Mouse (Mus musculus) spleen, adult 2 months (tissue): ENCODE results near the gene Alg5. TPM values are rescaled to one million over a fixed set of nuclear protein-coding genes. Genes with fewer than 3 reads are reported as not detected.

Experiments
- DNase-seq, 2 experiments: peaks; one replicate each; pipeline versions ENCODE4 v3.0.0 to v3.0.0-alpha.2; 2012 to 2021; ENCODE audit warnings: low spot score in 2 of 2, low read depth in 1 of 2
- H3K27ac ChIP-seq: fragments of 200-500 bp; 2 replicates; pipeline ENCODE4 v1.5.1; 2012; ENCODE audit warnings: low read length, inconsistent platforms; ENCODE audit not compliant: insufficient read depth
- H3K27me3 ChIP-seq: fragments of 200-500 bp; 2 replicates; pipeline ENCODE4 v1.6.1; 2012; ENCODE audit warnings: mild to moderate bottlenecking, moderate library complexity, low read length, inconsistent platforms; ENCODE audit not compliant: control insufficient read depth, insufficient read depth
- H3K36me3 ChIP-seq: fragments of 200-500 bp; 2 replicates; pipeline ENCODE4 v1.6.1; 2012; ENCODE audit warnings: mild to moderate bottlenecking, low read length, inconsistent platforms; ENCODE audit not compliant: control insufficient read depth, insufficient read depth
- H3K4me1 ChIP-seq: fragments of 200-500 bp; 2 replicates; pipeline ENCODE4 v1.6.1; 2011; ENCODE audit warnings: inconsistent platforms; ENCODE audit not compliant: control insufficient read depth, insufficient read depth, insufficient read length
- H3K4me3 ChIP-seq: fragments of 200-500 bp; 2 replicates; pipeline ENCODE4 v1.5.1; 2011; ENCODE audit warnings: mild to moderate bottlenecking, inconsistent platforms; ENCODE audit not compliant: insufficient read depth, insufficient read length; ENCODE audit errors: extremely low read depth
- CTCF ChIP-seq: fragments of 200-500 bp; IDR thresholded peaks from 2 replicates; pipeline ENCODE4 v1.5.1; 2011; ENCODE audit warnings: mild to moderate bottlenecking, inconsistent platforms; ENCODE audit not compliant: insufficient read depth, insufficient read length, insufficient replicate concordance; ENCODE audit errors: extremely low read depth
- POLR2A ChIP-seq: fragments of 200-500 bp; IDR thresholded peaks from 2 replicates; pipeline ENCODE4 v1.6.1; 2011; ENCODE audit warnings: low read depth, low read length, inconsistent platforms
- WGBS: fragments of 180-500 bp; shearing (Covaris S2); methylation state at CpG from one replicate; pipeline ENCODE4 v1.1.7; 2018; 5-methylcytosine and 5-hydroxymethylcytosine counted together
- polyA plus RNA-seq: library from polyadenylated mRNA; depleted of rRNA; stranded (reverse); fragments of >200 nt; gene quantifications from 2 replicates; pipeline ENCODE4 v1.2.3, GENCODE M21; 2012

Alg5 gene
- polyA plus RNA-seq, 1 experiment = 7.6 TPM

- Histone ChIP-seq H3K4me1 (no peaks in the 10 kb centered on the region), H3K27me3 (no peaks in the 10 kb centered on the region), H3K27ac (no peak overlapping the region), H3K36me3 (no peaks in the 10 kb centered on the region), H3K4me3 (no peak overlapping the region)
- no peak for TF ChIP-seq CTCF
- TF ChIP-seq POLR2A = no peak
- DNase-seq = no peak
- WGBS = 92% methylated on average over 5 of the region's 5 CpGs
Observed at GRCm38 (mm10) chr3:54766811-54767210, 31.5 kb downstream of the Alg5 start.

- no peaks in the 10 kb centered on the region for H3K27me3 ChIP-seq
- no peak overlapping the region for H3K4me3 ChIP-seq
- H3K27ac ChIP-seq = no peak overlapping the region
- no peaks in the 10 kb centered on the region for H3K4me1 ChIP-seq
- TF ChIP-seq CTCF (no peak), POLR2A (no peak)
- no peak for DNase-seq
- no peaks in the 10 kb centered on the region for H3K36me3 ChIP-seq
- WGBS = 81% methylated on average over 8 of the region's 8 CpGs
Observed at GRCm38 (mm10) chr3:54768592-54768991, 33.3 kb downstream of the Alg5 start.

GRCm38 (mm10) chr3:54769349-54770275 lies 34.3 kb downstream of the Alg5 start:
- no peak for DNase-seq
- no peak overlapping the region for H3K27ac ChIP-seq
- no peaks in the 10 kb centered on the region for H3K36me3 ChIP-seq
- H3K27me3 ChIP-seq = no peaks in the 10 kb centered on the region
- no peaks in the 10 kb centered on the region for H3K4me1 ChIP-seq
- no peak for TF ChIP-seq POLR2A
- 84% methylated on average over 17 of the region's 17 CpGs for WGBS
- H3K4me3 ChIP-seq = no peak overlapping the region

- Histone ChIP-seq H3K4me1 (no peaks in the 10 kb centered on the region), H3K4me3 (no peak overlapping the region), H3K27me3 (no peaks in the 10 kb centered on the region), H3K27ac (no peak overlapping the region), H3K36me3 (no peaks in the 10 kb centered on the region)
- DNase-seq = no peak
- WGBS = 80% methylated on average over 6 of the region's 6 CpGs
- TF ChIP-seq CTCF (no peak), POLR2A (no peak)
Observed at GRCm38 (mm10) chr3:54773613-54774012, 38.3 kb downstream of the Alg5 start.

GRCm38 (mm10) chr3:54775989-54776631 lies 40.8 kb downstream of the Alg5 start:
- H3K36me3 ChIP-seq = no peaks in the 10 kb centered on the region
- no peak overlapping the region for H3K27ac ChIP-seq
- TF ChIP-seq CTCF = no peak
- TF ChIP-seq POLR2A = no peak
- no peaks in the 10 kb centered on the region for H3K27me3 ChIP-seq
- 79% methylated on average over 7 of the region's 7 CpGs for WGBS
- no peak overlapping the region for H3K4me3 ChIP-seq
- DNase-seq = no peak
- H3K4me1 ChIP-seq = no peaks in the 10 kb centered on the region

- Histone ChIP-seq H3K27me3 (no peaks in the 10 kb centered on the region), H3K4me3 (no peak overlapping the region), H3K4me1 (no peaks in the 10 kb centered on the region), H3K36me3 (no peaks in the 10 kb centered on the region), H3K27ac (no peak overlapping the region)
- WGBS = 61% methylated on average over 2 of the region's 2 CpGs
- no peak for DNase-seq
- TF ChIP-seq POLR2A (no peak), CTCF (no peak)
Observed at GRCm38 (mm10) chr3:54790601-54791000, 55.3 kb downstream of the Alg5 start.
